Mouse (Mus musculus): ENCODE results near the gene Ly6g6e. TPM values are rescaled to one million over a fixed set of nuclear protein-coding genes. Genes with fewer than 3 reads are reported as not detected.

The Ly6g6e gene
- polyA plus RNA-seq, 1 experiment from 2014 or later = 0.57 TPM

DNA sequence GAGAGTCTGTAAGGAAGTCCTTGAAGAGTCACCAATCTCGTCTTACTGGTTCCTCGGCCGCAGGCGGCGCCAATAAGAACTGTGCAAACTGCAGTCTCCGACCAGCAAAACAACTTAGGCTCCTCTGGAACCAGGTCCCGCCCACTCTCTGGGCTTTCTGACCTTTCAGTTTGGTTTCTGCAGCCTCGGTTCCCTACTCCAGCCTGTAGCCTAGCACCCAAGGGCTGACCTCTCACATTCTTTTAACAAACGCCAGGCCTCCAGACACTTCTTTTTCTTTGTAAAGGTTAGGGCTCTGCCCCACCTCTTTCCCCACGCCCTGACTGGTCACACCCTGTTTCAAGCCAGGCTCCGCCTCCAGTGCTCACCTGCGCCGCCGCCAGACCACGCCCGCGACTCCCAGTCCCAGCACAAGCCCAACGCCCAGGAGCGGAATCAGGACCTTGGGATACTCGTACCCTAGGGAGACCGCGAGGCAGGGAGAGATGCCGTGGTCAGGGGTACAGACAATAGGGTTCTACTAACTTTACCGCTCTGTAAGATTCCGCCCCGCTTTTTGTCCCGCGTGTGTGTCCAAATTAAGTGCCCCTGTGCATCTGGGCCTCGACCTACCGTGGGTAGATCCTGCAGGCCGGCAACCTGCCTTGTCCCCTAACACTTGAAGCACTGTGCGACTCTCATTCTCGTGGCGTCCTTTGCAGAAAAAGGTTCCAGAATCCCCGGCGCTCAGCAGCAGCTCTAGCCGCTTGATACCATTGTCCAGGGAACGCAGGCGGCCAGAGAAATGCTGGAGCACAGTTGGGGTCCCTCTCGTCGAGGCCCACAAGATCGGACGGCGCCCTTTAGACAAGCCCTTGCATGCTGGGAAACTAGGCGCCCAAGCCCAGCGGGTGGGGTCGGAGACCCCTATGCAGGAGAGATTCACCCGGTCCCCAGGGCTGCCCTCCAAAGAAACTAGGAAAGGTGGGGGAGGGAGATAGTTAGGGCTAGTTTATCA is 11.5 kb upstream of the Ly6g6e start, which contains the start of gene Ly6g6c:
TSS of gene Ly6g6c (plus strand) at position 438 of the 997 bp plus-strand sequence.
- DNase-seq (ENCODE audit: low spot score) = peak; percentile 67
- ATAC-seq (replicated peaks; ENCODE audit: low FRiP score) = no peak
- H3K9me3 ChIP-seq (ENCODE audit: control insufficient read depth, low read length) = no peaks in the 10 kb centered on the region
- peaks cover 7% of the 10 kb centered on the region; the same call in 1 of the 2 replicates for H3K36me3 ChIP-seq (ENCODE audit: control insufficient read depth, insufficient read depth, low read length)
- peak within 1 kb of the TSS; percentile 6 for H3K4me3 ChIP-seq (ENCODE audit: low read depth, low read length)
- H3K27ac ChIP-seq (ENCODE audit: low read depth, low read length) = no peak within 1 kb of the TSS
- peaks cover 14% of the 10 kb centered on the region for H3K27me3 ChIP-seq (ENCODE audit: control insufficient read depth, insufficient read depth, low read length)
- under 1% methylated on average over 48 of the region's 48 CpGs for WGBS
- peak within 1 kb of the TSS; percentile 48 for H3K9ac ChIP-seq (ENCODE audit: low read length)
- H3K4me1 ChIP-seq (replicated peaks; ENCODE audit: control insufficient read depth, insufficient read depth, low read length) = peaks cover 13% of the 10 kb centered on the region
- peak within 1 kb of the TSS; percentile 37 for H3K4me2 ChIP-seq (ENCODE audit: low read depth, low read length, severe bottlenecking)

DNA sequence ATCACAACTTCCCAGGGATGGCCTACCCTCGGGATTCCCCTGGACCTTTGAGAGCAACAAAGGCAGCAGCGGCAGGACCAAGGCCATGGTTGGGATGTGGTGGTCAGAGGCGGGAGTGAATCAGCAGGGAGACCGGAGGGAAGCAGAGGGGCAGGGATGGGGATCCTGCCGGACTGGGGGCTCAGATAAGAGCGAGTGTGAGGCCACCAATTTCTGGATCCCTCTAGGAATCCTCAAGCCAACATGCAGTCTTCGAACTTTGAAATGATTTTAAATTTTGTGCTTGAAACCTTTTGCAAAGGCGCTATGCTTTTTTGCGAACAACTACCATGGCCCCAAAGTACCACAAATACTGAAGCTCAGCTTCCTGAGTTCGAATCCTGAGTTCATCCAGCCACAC is 10.6 kb upstream of the Ly6g6e start, which contains the start of gene Mpig6b:
TSS of gene Mpig6b (minus strand) at position 101 of the 400 bp plus-strand sequence.
- Histone ChIP-seq H3K4me2 (ENCODE audit: low read depth, low read length, severe bottlenecking) (peak within 1 kb of the TSS; percentile 37), H3K27me3 (ENCODE audit: control insufficient read depth, insufficient read depth, low read length) (peaks cover 14% of the 10 kb centered on the region), H3K9ac (ENCODE audit: low read length) (peak within 1 kb of the TSS; percentile 48), H3K36me3 (ENCODE audit: control insufficient read depth, insufficient read depth, low read length) (peaks cover 6% of the 10 kb centered on the region; the same call in 1 of the 2 replicates), H3K4me1 (replicated peaks; ENCODE audit: control insufficient read depth, insufficient read depth, low read length) (peaks cover 6% of the 10 kb centered on the region; the same call in 1 of the 2 replicates), H3K27ac (ENCODE audit: low read depth, low read length) (no peak within 1 kb of the TSS), H3K9me3 (ENCODE audit: control insufficient read depth, low read length) (no peaks in the 10 kb centered on the region), H3K4me3 (ENCODE audit: low read depth, low read length) (peak within 1 kb of the TSS; percentile 6)
- WGBS = 44% methylated on average over 10 of the region's 10 CpGs
- no peak for ATAC-seq (replicated peaks; ENCODE audit: low FRiP score)
- DNase-seq (ENCODE audit: low spot score) = no peak

DNA sequence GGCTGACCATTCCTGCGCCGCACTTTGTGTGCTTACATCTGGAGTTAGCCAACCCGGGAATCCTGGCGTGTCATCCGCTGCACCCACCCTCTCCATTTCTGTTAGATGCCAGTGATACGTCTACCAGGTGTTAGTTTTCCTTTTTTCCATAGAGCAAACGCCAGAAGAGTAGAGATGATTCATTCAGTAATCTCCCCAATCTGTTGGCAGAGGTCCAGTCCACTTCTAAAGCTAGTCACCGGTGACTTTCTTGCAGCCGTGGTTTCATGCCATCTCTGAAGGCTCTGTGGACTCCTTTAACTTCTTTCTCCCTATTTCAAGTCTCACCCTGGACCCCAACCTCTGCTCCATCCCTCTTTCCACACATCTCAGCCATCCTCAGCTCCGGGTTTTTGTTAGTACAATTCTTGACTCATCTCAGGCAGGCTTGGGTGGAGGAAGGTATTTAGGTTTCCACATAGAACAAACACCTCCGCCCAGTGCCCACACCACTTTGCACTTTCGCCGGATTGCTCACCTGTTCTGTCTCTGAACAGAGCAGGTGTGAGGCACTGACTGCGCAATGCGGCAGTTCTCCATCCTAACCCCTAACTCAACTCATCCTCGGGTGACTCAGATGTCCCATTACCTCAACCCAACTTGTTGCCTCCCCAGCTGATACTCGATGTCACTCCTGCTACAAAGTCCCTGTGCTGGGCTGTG is 8.3 kb upstream of the Ly6g6e start:
- Histone ChIP-seq H3K27ac (ENCODE audit: low read depth, low read length) (no peak overlapping the region), H3K4me3 (ENCODE audit: low read depth, low read length) (no peak overlapping the region), H3K4me2 (ENCODE audit: low read depth, low read length, severe bottlenecking) (no peak overlapping the region), H3K4me1 (replicated peaks; ENCODE audit: control insufficient read depth, insufficient read depth, low read length) (peaks cover 6% of the 10 kb centered on the region; the same call in 1 of the 2 replicates), H3K36me3 (ENCODE audit: control insufficient read depth, insufficient read depth, low read length) (no peaks in the 10 kb centered on the region), H3K9ac (ENCODE audit: low read length) (no peak overlapping the region), H3K27me3 (ENCODE audit: control insufficient read depth, insufficient read depth, low read length) (peaks cover 14% of the 10 kb centered on the region), H3K9me3 (ENCODE audit: control insufficient read depth, low read length) (no peaks in the 10 kb centered on the region)
- no peak for DNase-seq (ENCODE audit: low spot score)
- WGBS = 88% methylated on average over 17 of the region's 17 CpGs
- no peak for ATAC-seq (replicated peaks; ENCODE audit: low FRiP score)

DNA sequence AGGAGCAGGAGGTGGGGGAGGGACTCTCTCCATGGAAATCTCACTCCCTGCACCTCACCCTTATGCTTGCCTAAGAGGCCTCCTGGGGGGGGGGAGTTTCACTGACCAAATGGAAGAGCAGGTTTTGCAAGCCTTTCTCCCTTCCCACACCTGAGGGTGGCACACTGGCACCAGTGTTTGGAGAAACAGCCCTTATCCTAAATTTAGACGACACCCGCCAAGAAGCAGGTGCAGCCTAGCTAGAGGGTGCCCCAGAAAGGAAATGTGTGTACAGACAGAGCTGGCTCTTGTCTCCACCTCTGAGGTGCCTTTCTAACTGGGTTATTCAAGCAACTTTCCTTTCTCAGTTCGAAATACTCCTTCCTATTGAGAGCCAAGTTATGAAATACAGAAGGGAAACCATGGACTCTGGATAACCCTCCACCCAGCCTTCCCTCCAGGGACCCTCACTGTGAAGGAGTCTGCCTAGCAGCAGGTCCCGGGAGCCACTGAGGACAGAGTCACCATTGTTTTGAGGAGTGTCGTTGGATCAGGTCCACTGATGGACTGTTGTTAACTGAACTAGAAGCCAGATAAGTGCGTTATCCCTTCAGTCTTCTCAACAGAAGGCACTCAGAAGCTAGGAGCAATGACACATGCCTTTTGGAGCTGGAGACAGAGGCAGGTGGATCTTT is 6.0 kb upstream of the Ly6g6e start:
- no peaks in the 10 kb centered on the region; the same call in 1 of the 2 replicates for H3K4me1 ChIP-seq (replicated peaks; ENCODE audit: control insufficient read depth, insufficient read depth, low read length)
- no peak overlapping the region for H3K4me2 ChIP-seq (ENCODE audit: low read depth, low read length, severe bottlenecking)
- peaks cover 9% of the 10 kb centered on the region for H3K27me3 ChIP-seq (ENCODE audit: control insufficient read depth, insufficient read depth, low read length)
- H3K27ac ChIP-seq (ENCODE audit: low read depth, low read length) = no peak overlapping the region
- no peaks in the 10 kb centered on the region for H3K36me3 ChIP-seq (ENCODE audit: control insufficient read depth, insufficient read depth, low read length)
- WGBS = 63% methylated on average over 6 of the region's 6 CpGs
- no peaks in the 10 kb centered on the region for H3K9me3 ChIP-seq (ENCODE audit: control insufficient read depth, low read length)
- ATAC-seq (replicated peaks; ENCODE audit: low FRiP score) (no peak), DNase-seq (ENCODE audit: low spot score) (no peak)
- H3K9ac ChIP-seq (ENCODE audit: low read length) = no peak overlapping the region
- no peak overlapping the region for H3K4me3 ChIP-seq (ENCODE audit: low read depth, low read length)

DNA sequence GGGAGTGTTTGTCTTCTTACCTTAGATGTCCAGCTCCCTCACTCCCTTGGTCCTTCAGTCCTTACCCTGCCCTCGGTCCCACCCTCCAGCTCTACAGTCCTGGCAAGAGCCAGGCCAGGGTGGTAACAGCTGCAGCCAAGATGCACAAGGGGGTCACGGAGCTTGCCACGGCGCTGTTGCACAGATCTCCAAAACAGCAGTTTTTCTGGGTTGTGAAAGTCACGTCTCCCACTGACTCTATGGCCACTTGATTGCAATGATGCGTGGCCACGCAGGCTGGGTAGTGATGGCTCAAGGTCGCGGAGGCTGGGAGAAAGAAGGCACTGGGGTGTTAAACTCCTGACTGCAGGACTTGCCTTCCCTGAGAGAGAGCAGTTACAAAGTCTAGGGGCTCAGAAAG is 5.2 kb upstream of the Ly6g6e start:
- Histone ChIP-seq H3K4me2 (ENCODE audit: low read depth, low read length, severe bottlenecking) (no peak overlapping the region), H3K4me1 (replicated peaks; ENCODE audit: control insufficient read depth, insufficient read depth, low read length) (peaks cover 4% of the 10 kb centered on the region; the same call in 1 of the 2 replicates), H3K4me3 (ENCODE audit: low read depth, low read length) (no peak overlapping the region), H3K9ac (ENCODE audit: low read length) (no peak overlapping the region), H3K27ac (ENCODE audit: low read depth, low read length) (no peak overlapping the region), H3K9me3 (ENCODE audit: control insufficient read depth, low read length) (no peaks in the 10 kb centered on the region), H3K36me3 (ENCODE audit: control insufficient read depth, insufficient read depth, low read length) (no peaks in the 10 kb centered on the region), H3K27me3 (ENCODE audit: control insufficient read depth, insufficient read depth, low read length) (peaks cover 2% of the 10 kb centered on the region; the same call in 1 of the 2 replicates)
- no peak for DNase-seq (ENCODE audit: low spot score)
- no peak for ATAC-seq (replicated peaks; ENCODE audit: low FRiP score)
- 87% methylated on average over 9 of the region's 9 CpGs for WGBS

DNA sequence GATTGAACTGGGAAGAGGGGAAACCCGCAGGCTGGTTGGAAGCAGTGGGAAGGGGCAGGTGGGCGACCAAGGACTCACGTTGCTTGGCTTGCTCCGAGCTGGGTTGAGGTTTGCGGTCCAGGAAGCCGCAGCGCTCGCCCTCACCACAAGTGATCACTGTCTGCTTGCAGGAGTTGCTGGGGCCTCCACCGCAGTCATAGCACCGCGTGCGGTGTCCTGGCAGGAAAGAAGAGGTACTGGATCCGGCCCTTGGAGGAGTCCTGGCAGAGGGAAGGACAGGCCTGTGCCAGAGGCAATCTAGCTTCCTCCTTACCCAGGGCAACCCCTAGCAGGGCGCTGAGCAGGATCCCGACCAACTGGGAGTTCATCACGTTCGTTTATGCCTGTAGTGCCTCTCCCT is 2.6 kb upstream of the Ly6g6e start:
- no peak overlapping the region for H3K4me3 ChIP-seq (ENCODE audit: low read depth, low read length)
- no peak overlapping the region for H3K9ac ChIP-seq (ENCODE audit: low read length)
- ATAC-seq (replicated peaks; ENCODE audit: low FRiP score) (no peak), DNase-seq (ENCODE audit: low spot score) (no peak)
- H3K27me3 ChIP-seq (ENCODE audit: control insufficient read depth, insufficient read depth, low read length) = no peaks in the 10 kb centered on the region
- 58% methylated on average over 17 of the region's 17 CpGs for WGBS
- no peaks in the 10 kb centered on the region for H3K9me3 ChIP-seq (ENCODE audit: control insufficient read depth, low read length)
- H3K4me2 ChIP-seq (ENCODE audit: low read depth, low read length, severe bottlenecking) = no peak overlapping the region
- peaks cover 11% of the 10 kb centered on the region; the same call in 1 of the 2 replicates for H3K4me1 ChIP-seq (replicated peaks; ENCODE audit: control insufficient read depth, insufficient read depth, low read length)
- H3K27ac ChIP-seq (ENCODE audit: low read depth, low read length) = no peak overlapping the region
- no peaks in the 10 kb centered on the region for H3K36me3 ChIP-seq (ENCODE audit: control insufficient read depth, insufficient read depth, low read length)

DNA sequence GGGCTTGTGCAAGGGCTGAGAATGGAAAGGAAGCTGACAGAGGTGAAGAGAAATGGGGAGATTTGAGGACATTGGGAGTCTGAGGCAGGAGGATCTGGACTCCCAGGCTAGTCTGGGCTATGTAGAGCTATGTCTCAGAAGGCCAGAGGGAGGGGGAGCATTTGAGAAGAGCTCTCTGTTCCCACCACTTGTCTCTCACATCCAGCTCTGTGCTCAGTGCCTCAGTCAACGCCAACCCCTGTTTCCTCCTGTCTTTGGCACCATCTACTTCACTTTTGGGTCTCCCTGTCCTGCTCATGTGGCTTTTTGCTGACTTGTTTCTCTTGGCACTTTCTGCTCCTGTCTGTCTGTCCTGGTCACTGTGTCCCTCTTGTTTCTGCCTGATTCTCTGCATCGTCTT is 583 bp downstream of the Ly6g6e start:
- Histone ChIP-seq H3K4me3 (ENCODE audit: low read depth, low read length) (no peak overlapping the region), H3K4me1 (replicated peaks; ENCODE audit: control insufficient read depth, insufficient read depth, low read length) (peaks cover 11% of the 10 kb centered on the region; the same call in 1 of the 2 replicates), H3K9ac (ENCODE audit: low read length) (peak overlapping the region; percentile 45), H3K4me2 (ENCODE audit: low read depth, low read length, severe bottlenecking) (peak overlapping the region; percentile 41), H3K27me3 (ENCODE audit: control insufficient read depth, insufficient read depth, low read length) (no peaks in the 10 kb centered on the region), H3K27ac (ENCODE audit: low read depth, low read length) (no peak overlapping the region), H3K36me3 (ENCODE audit: control insufficient read depth, insufficient read depth, low read length) (no peaks in the 10 kb centered on the region), H3K9me3 (ENCODE audit: control insufficient read depth, low read length) (no peaks in the 10 kb centered on the region)
- ATAC-seq (replicated peaks; ENCODE audit: low FRiP score) (no peak), DNase-seq (ENCODE audit: low spot score) (no peak)
- 54% methylated on average over 2 of the region's 2 CpGs for WGBS

DNA sequence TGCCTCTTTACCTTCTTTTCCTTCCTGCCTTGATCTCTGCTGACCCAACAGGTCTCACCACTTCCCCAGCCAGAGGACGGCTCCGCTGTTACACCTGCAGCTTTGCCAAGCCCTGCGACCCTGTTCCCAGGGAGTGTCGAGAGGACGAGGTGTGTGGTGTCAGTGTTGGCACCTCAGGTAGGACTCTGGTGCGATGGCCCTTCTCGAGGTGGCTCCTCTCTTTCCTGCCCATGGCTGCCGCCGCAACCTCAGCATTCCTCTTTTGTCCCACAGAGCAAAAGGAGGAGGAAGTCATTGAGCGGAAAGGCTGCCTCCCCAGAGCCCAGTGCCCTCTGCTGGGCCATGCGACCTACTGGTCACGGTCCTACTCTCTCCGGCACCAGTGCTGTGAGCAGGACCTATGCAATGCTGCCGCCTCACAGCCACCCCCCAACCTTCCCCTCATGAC is 1.1 kb downstream of the Ly6g6e start, which contains the start of gene Ly6g6d:
TSS of gene Ly6g6d (minus strand) at position 280 of the 448 bp plus-strand sequence.
- Histone ChIP-seq H3K9me3 (ENCODE audit: control insufficient read depth, low read length) (no peaks in the 10 kb centered on the region), H3K36me3 (ENCODE audit: control insufficient read depth, insufficient read depth, low read length) (no peaks in the 10 kb centered on the region), H3K4me1 (replicated peaks; ENCODE audit: control insufficient read depth, insufficient read depth, low read length) (peaks cover 11% of the 10 kb centered on the region; the same call in 1 of the 2 replicates), H3K27me3 (ENCODE audit: control insufficient read depth, insufficient read depth, low read length) (no peaks in the 10 kb centered on the region), H3K9ac (ENCODE audit: low read length) (peak within 1 kb of the TSS; percentile 45), H3K27ac (ENCODE audit: low read depth, low read length) (no peak within 1 kb of the TSS), H3K4me3 (ENCODE audit: low read depth, low read length) (no peak within 1 kb of the TSS), H3K4me2 (ENCODE audit: low read depth, low read length, severe bottlenecking) (peak within 1 kb of the TSS; percentile 41)
- WGBS = 8% methylated on average over 14 of the region's 14 CpGs
- DNase-seq (ENCODE audit: low spot score) (no peak), ATAC-seq (replicated peaks; ENCODE audit: low FRiP score) (0 out of 2 replicates have a peak, but pooled peaks have one; percentile 51)
